Mouse (Mus musculus) limb, embryonic 14.5 days (tissue): ENCODE results near the gene Macrod2. TPM values are rescaled to one million over a fixed set of nuclear protein-coding genes. Genes with fewer than 3 reads are reported as not detected.

Experiments used
- ATAC-seq: fragments of 200-750 bp; cut with Nextera tagmentation; 2 replicates; pipeline ENCODE4 v1.8.0; 2017; ENCODE audit warnings: low read depth, moderate number of reproducible peaks, moderate TSS enrichment; ENCODE audit not compliant: low FRiP score
- DNase-seq: peaks from one replicate; pipeline ENCODE4 v3.0.0-alpha.2; 2015; ENCODE audit warnings: low spot score
- H3K27ac ChIP-seq: fragments of 300-500 bp; sonication (generic); replicated peaks from 2 replicates; pipeline ENCODE4 v1.5.1; 2014; ENCODE audit warnings: low read depth, mild to moderate bottlenecking, low read length, moderate library complexity, mixed read lengths
- H3K27me3 ChIP-seq: fragments of 300-500 bp; sonication (generic); 2 replicates; pipeline ENCODE4 v1.6.1; 2014; ENCODE audit warnings: low read length, mixed read lengths; ENCODE audit not compliant: control insufficient read depth, insufficient read depth
- H3K36me3 ChIP-seq: fragments of 300-500 bp; sonication (generic); 2 replicates; pipeline ENCODE4 v1.6.1; 2014; ENCODE audit warnings: mild to moderate bottlenecking, low read length, moderate library complexity, mixed read lengths; ENCODE audit not compliant: control insufficient read depth, insufficient read depth
- H3K4me1 ChIP-seq: fragments of 300-500 bp; sonication (generic); 2 replicates; pipeline ENCODE4 v1.6.1; 2014; ENCODE audit warnings: antibody characterized with exemption, low read length, mixed read lengths; ENCODE audit not compliant: control insufficient read depth, insufficient read depth
- H3K4me2 ChIP-seq: fragments of 300-500 bp; sonication (generic); replicated peaks from 2 replicates; pipeline ENCODE4 v1.6.1; 2014; ENCODE audit warnings: low read depth, mild to moderate bottlenecking, low read length, moderate library complexity; ENCODE audit not compliant: severe bottlenecking
- H3K4me3 ChIP-seq: fragments of 300-500 bp; sonication (generic); replicated peaks from 2 replicates; pipeline ENCODE4 v1.5.1; 2014; ENCODE audit warnings: low read length
- H3K9ac ChIP-seq: fragments of 300-500 bp; sonication (generic); 2 replicates; pipeline ENCODE4 v1.6.1; 2014; ENCODE audit warnings: mild to moderate bottlenecking, low read depth, low read length, moderate library complexity; ENCODE audit not compliant: severe bottlenecking
- H3K9me3 ChIP-seq: fragments of 300-500 bp; sonication (generic); 2 replicates; pipeline ENCODE4 v1.6.1; 2016; ENCODE audit warnings: low read length; ENCODE audit not compliant: control insufficient read depth
- POLR2A ChIP-seq: fragments of 200-500 bp; IDR thresholded peaks from 2 replicates; pipeline ENCODE4 v1.8.0; 2012; ENCODE audit warnings: inconsistent platforms, mild to moderate bottlenecking, moderate library complexity, borderline replicate concordance; ENCODE audit not compliant: insufficient read depth, insufficient read length; ENCODE audit errors: extremely low read depth
- WGBS: fragments of 180-500 bp; shearing (Covaris S2); extraction: QIAGEN DNeasy Blood & Tissue Kit; methylation state at CpG from one replicate; pipeline ENCODE4 v1.1.7; 2014; 5-methylcytosine and 5-hydroxymethylcytosine counted together
- polyA plus RNA-seq, 2 experiments: library from polyadenylated mRNA; depleted of rRNA in 1 of 2; stranded (reverse) in 1 of 2; unstranded in 1 of 2; fragments of >200 nt; fragmentation: Nextera tagmentation in 1 of 2; extraction: Ambion mirVana in 1 of 2; gene quantifications; 2 replicates each; pipeline versions ENCODE4 v1.2.1 to v1.2.3; 2012 to 2014

The Macrod2 gene
- polyA plus RNA-seq, 2 experiments, result 8.5 to 24.5 TPM

GRCm38 (mm10) chr2:140621730-140622337 is 226.7 kb downstream of the Macrod2 start:
- TF ChIP-seq POLR2A, result no peak
- H3K27ac ChIP-seq, result no peak overlapping the region
- 78% methylated on average over 2 of the region's 2 CpGs for WGBS

GRCm38 (mm10) chr2:140653481-140653880 is 258.4 kb downstream of the Macrod2 start:
- H3K4me2 ChIP-seq, result no peak overlapping the region
- no peak for DNase-seq
- no peak for ATAC-seq
- no peak for TF ChIP-seq POLR2A
- peaks cover 7% of the 10 kb centered on the region; the same call in 1 of the 2 replicates for H3K36me3 ChIP-seq
- no peaks in the 10 kb centered on the region for H3K27me3 ChIP-seq
- H3K27ac ChIP-seq, result no peak overlapping the region
- no peak overlapping the region for H3K4me3 ChIP-seq
- no peaks in the 10 kb centered on the region for H3K9me3 ChIP-seq
- H3K4me1 ChIP-seq, result no peaks in the 10 kb centered on the region
- no peak overlapping the region for H3K9ac ChIP-seq

More at GRCm38 (mm10) chr2:140621730-140622337, 226.7 kb downstream of the Macrod2 start:
- Histone ChIP-seq H3K4me3 (no peak overlapping the region), H3K27me3 (no peaks in the 10 kb centered on the region), H3K36me3 (no peaks in the 10 kb centered on the region), H3K4me1 (no peaks in the 10 kb centered on the region), H3K4me2 (no peak overlapping the region), H3K9me3 (no peaks in the 10 kb centered on the region), H3K9ac (no peak overlapping the region)
- ATAC-seq, result no peak
- DNase-seq, result no peak

DNA sequence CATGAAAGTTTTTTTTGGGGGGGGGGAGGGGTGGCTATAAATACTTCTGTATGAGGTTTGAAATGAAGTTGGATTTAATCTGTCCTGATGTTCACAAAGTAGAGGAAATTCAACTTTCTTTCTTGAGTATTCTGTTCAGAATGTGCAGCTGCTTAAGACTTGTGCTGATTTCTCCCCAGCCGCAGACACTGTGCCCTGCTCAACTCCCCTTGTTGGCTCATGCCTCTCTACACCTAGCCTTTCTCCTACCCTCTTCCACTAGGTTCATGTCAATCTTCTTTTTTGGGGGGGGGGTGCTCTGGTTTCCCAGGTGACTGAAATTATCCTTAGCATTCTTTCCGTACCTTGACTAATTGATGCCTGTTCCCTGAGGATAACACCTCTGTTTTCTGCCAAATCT is 258.9 kb downstream of the Macrod2 start:
- Histone ChIP-seq H3K4me3 (no peak overlapping the region), H3K27me3 (no peaks in the 10 kb centered on the region), H3K9ac (no peak overlapping the region), H3K4me2 (no peak overlapping the region), H3K36me3 (peaks cover 12% of the 10 kb centered on the region), H3K4me1 (no peaks in the 10 kb centered on the region), H3K27ac (no peak overlapping the region), H3K9me3 (no peaks in the 10 kb centered on the region)
- WGBS, result 50% methylated on average over 2 of the region's 2 CpGs
- no peak for ATAC-seq
- TF ChIP-seq POLR2A, result no peak
- no peak for DNase-seq

- TF ChIP-seq POLR2A, result no peak
- H3K36me3 ChIP-seq, result peaks cover 42% of the 10 kb centered on the region
- H3K9ac ChIP-seq, result no peak overlapping the region
- 55% methylated on average over 5 of the region's 5 CpGs for WGBS
- peaks cover 25% of the 10 kb centered on the region for H3K4me1 ChIP-seq
- H3K27me3 ChIP-seq, result no peaks in the 10 kb centered on the region
- H3K4me2 ChIP-seq, result no peak overlapping the region
- ATAC-seq (no peak), DNase-seq (no peak)
- H3K27ac ChIP-seq, result no peak overlapping the region
- no peaks in the 10 kb centered on the region for H3K9me3 ChIP-seq
- no peak overlapping the region for H3K4me3 ChIP-seq
Observed at GRCm38 (mm10) chr2:140662673-140663072, 267.6 kb downstream of the Macrod2 start.

GRCm38 (mm10) chr2:140664381-140664780 is 269.3 kb downstream of the Macrod2 start:
- peaks cover 29% of the 10 kb centered on the region for H3K36me3 ChIP-seq
- peaks cover 27% of the 10 kb centered on the region for H3K4me1 ChIP-seq
- no peak overlapping the region for H3K9ac ChIP-seq
- no peak for DNase-seq
- H3K4me3 ChIP-seq, result no peak overlapping the region
- 89% methylated on average over 4 of the region's 4 CpGs for WGBS
- H3K27ac ChIP-seq, result no peak overlapping the region
- no peaks in the 10 kb centered on the region for H3K9me3 ChIP-seq
- no peak overlapping the region for H3K4me2 ChIP-seq
- no peak for ATAC-seq
- TF ChIP-seq POLR2A, result no peak
- no peaks in the 10 kb centered on the region for H3K27me3 ChIP-seq
